Mouse (Mus musculus) thymus, adult 2 months (tissue): ENCODE measurements at regions not wholly inside any gene's neighbourhood (a gene's known extent, or its start where the extent isn't known, plus 50 kb on each side); places are given as distances from the start of the nearest gene placed in this dataset.

ENCODE experiments used
- DNase-seq: peaks from one replicate; pipeline ENCODE4 v3.0.0; 2021
- H3K27ac ChIP-seq: fragments of 200-500 bp; 2 replicates; pipeline ENCODE4 v1.5.1; 2012; ENCODE audit warnings: low read length, control low read depth; ENCODE audit not compliant: control insufficient read depth, insufficient read depth
- H3K27me3 ChIP-seq: fragments of 200-500 bp; 2 replicates; pipeline ENCODE4 v1.6.1; 2012; ENCODE audit warnings: mild to moderate bottlenecking, low read length, moderate library complexity, mixed read lengths; ENCODE audit not compliant: control insufficient read depth, insufficient read depth
- H3K36me3 ChIP-seq: fragments of 200-500 bp; 2 replicates; pipeline ENCODE4 v1.6.1; 2012; ENCODE audit warnings: mild to moderate bottlenecking, low read length, moderate library complexity; ENCODE audit not compliant: control insufficient read depth, insufficient read depth
- H3K4me1 ChIP-seq: fragments of 200-500 bp; replicated peaks from 2 replicates; pipeline ENCODE4 v1.6.1; 2012; ENCODE audit warnings: low read length; ENCODE audit not compliant: control insufficient read depth, insufficient read depth
- H3K4me3 ChIP-seq: fragments of 200-500 bp; 2 replicates; pipeline ENCODE4 v1.5.1; 2012; ENCODE audit warnings: mild to moderate bottlenecking, low read length, control low read depth, moderate library complexity; ENCODE audit not compliant: control insufficient read depth, insufficient read depth
- CTCF ChIP-seq: fragments of 200-500 bp; IDR thresholded peaks from 2 replicates; pipeline ENCODE4 v1.5.1; 2012; ENCODE audit warnings: mild to moderate bottlenecking, control low read depth, low read length, moderate library complexity, borderline replicate concordance; ENCODE audit not compliant: control insufficient read depth, poor library complexity, insufficient read depth; ENCODE audit errors: extremely low read depth
- POLR2A ChIP-seq: fragments of 200-500 bp; IDR thresholded peaks from 2 replicates; pipeline ENCODE4 v1.6.1; 2012; ENCODE audit warnings: mild to moderate bottlenecking, low read length, control low read depth, moderate library complexity; ENCODE audit not compliant: control insufficient read depth, poor library complexity, insufficient read depth; ENCODE audit errors: extremely low read depth
- WGBS: fragments of 180-500 bp; shearing (Covaris S2); methylation state at CpG from one replicate; pipeline ENCODE4 v1.1.7; 2018; 5-methylcytosine and 5-hydroxymethylcytosine counted together

- no peaks in the 10 kb centered on the region for H3K27me3 ChIP-seq
- DNase-seq, result no peak
- no peak overlapping the region for H3K27ac ChIP-seq
- WGBS, result 95% methylated on average over 2 of the region's 2 CpGs
- no peaks in the 10 kb centered on the region for H3K36me3 ChIP-seq
- no peak overlapping the region for H3K4me3 ChIP-seq
- TF ChIP-seq POLR2A (no peak), CTCF (no peak)
- H3K4me1 ChIP-seq, result no peaks in the 10 kb centered on the region
Observed at GRCm38 (mm10) chr17:4673271-4673670, 320.9 kb upstream of the Arid1b start.

- TF ChIP-seq CTCF (no peak), POLR2A (no peak)
- Histone ChIP-seq H3K27ac (no peak overlapping the region), H3K36me3 (no peaks in the 10 kb centered on the region), H3K4me1 (no peaks in the 10 kb centered on the region), H3K27me3 (no peaks in the 10 kb centered on the region), H3K4me3 (no peak overlapping the region)
- DNase-seq, result no peak
- 98% methylated on average over 1 of the region's 1 CpGs for WGBS
Observed at GRCm38 (mm10) chr17:4706421-4706820, 287.7 kb upstream of the Arid1b start.

GRCm38 (mm10) chr17:4721061-4721460 lies 273.1 kb upstream of the Arid1b start:
- H3K4me3 ChIP-seq, result no peak overlapping the region
- no peaks in the 10 kb centered on the region for H3K27me3 ChIP-seq
- 94% methylated on average over 4 of the region's 4 CpGs for WGBS
- no peak for DNase-seq
- no peak overlapping the region for H3K27ac ChIP-seq
- no peak for TF ChIP-seq POLR2A
- no peak for TF ChIP-seq CTCF
- no peaks in the 10 kb centered on the region for H3K36me3 ChIP-seq
- H3K4me1 ChIP-seq, result no peaks in the 10 kb centered on the region

- no peak for DNase-seq
- 97% methylated on average over 3 of the region's 3 CpGs for WGBS
- H3K4me1 ChIP-seq, result no peaks in the 10 kb centered on the region
- H3K27ac ChIP-seq, result no peak overlapping the region
- no peaks in the 10 kb centered on the region for H3K36me3 ChIP-seq
- H3K4me3 ChIP-seq, result no peak overlapping the region
- TF ChIP-seq POLR2A, result no peak
- no peak for TF ChIP-seq CTCF
- no peaks in the 10 kb centered on the region for H3K27me3 ChIP-seq
Observed at GRCm38 (mm10) chr17:4724031-4724430, 270.1 kb upstream of the Arid1b start.

GRCm38 (mm10) chr17:4726331-4726741 lies 267.8 kb upstream of the Arid1b start:
- no peak overlapping the region for H3K27ac ChIP-seq
- H3K36me3 ChIP-seq, result no peaks in the 10 kb centered on the region
- DNase-seq, result no peak
- H3K4me1 ChIP-seq, result no peaks in the 10 kb centered on the region
- WGBS, result 91% methylated on average over 12 of the region's 12 CpGs
- H3K4me3 ChIP-seq, result no peak overlapping the region
- H3K27me3 ChIP-seq, result no peaks in the 10 kb centered on the region
- no peak for TF ChIP-seq POLR2A
- no peak for TF ChIP-seq CTCF

GRCm38 (mm10) chr17:4734412-4734881 lies 259.7 kb upstream of the Arid1b start:
- no peak for TF ChIP-seq CTCF
- no peak for TF ChIP-seq POLR2A
- Histone ChIP-seq H3K36me3 (no peaks in the 10 kb centered on the region), H3K27ac (no peak overlapping the region), H3K4me1 (no peaks in the 10 kb centered on the region), H3K4me3 (no peak overlapping the region), H3K27me3 (no peaks in the 10 kb centered on the region)
- DNase-seq, result no peak
- WGBS, result 91% methylated on average over 5 of the region's 5 CpGs

GRCm38 (mm10) chr17:4735185-4735584 lies 258.9 kb upstream of the Arid1b start:
- WGBS, result 40% methylated on average over 1 of the region's 1 CpGs
- Histone ChIP-seq H3K4me3 (no peak overlapping the region), H3K36me3 (no peaks in the 10 kb centered on the region), H3K4me1 (no peaks in the 10 kb centered on the region), H3K27ac (no peak overlapping the region), H3K27me3 (no peaks in the 10 kb centered on the region)
- no peak for TF ChIP-seq CTCF
- TF ChIP-seq POLR2A, result no peak
- no peak for DNase-seq
